Mouse (Mus musculus): ENCODE measurements around the gene Itgad.

GRCm38 (mm10) chr7:128249998-128250397 is 95.8 kb downstream of the Itgad start:
- TF ChIP-seq CTCF (IDR thresholded peaks at IDR 0.05; ENCODE audit: low read depth) (no peak), EP300 (IDR thresholded peaks at IDR 0.05; ENCODE audit: low read depth) (no peak)

Measured in heart, postnatal 0 days (tissue).